Mouse (Mus musculus) CH12F3 (cell line): ENCODE measurements around the gene Cyb5rl.
"Not testable (repeated sequence)": the region's sequence is repeated elsewhere in the genome, so short reads cannot be mapped to it uniquely, and the experiment has no call there.

Experiments
- in situ Hi-C: fragments of 300-500 bp; cut with MboI; formaldehyde crosslinking; loops from 2 replicates; pipeline ENCODE4 v1.14.3; 2020; ENCODE audit warnings: low sequenced_read_pairs

Cyb5rl gene

DNA sequence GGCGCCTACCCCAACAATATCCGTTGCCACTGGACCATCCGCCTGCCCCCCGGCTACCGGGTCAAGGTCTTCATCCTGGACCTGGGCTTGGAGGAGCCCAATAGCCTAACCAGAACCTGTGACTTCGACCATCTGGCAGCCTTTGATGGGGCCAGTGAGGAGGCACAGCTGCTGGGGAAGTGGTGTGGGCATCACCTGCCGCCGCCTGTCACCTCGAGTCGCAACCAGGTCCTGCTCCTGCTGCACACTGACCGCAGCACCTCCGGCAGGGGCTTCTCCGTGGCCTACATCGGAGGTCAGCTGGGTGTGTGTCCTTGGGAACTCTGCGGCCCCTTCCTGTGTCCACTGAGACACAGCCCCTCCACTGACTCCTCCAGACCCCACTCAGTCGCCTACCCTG is 40.0 kb downstream of the Cyb5rl start:
- in situ Hi-C loops: no loop called here

DNA sequence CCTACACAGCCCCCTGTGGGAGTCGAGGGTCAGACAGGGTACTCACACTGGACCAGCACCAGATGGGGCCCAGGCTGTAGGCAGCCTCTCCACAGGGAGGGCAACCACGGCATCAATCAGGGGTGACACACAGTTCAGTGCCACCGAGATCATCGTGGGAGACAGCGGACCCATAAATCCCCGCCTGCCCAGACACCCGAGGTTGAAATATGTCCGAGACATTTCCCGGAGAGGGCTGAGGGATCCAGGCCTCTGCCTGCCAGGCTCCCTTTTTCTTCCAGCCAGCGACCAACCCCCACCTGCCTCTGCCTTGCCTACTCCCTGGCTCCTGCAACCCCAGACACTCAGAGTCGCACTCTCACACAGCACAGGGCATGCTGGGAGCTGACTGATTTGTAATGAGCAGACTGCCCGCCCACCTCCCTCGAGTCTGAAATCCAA is 41.5 kb downstream of the Cyb5rl start:
- in situ Hi-C loops: no loop called here

DNA sequence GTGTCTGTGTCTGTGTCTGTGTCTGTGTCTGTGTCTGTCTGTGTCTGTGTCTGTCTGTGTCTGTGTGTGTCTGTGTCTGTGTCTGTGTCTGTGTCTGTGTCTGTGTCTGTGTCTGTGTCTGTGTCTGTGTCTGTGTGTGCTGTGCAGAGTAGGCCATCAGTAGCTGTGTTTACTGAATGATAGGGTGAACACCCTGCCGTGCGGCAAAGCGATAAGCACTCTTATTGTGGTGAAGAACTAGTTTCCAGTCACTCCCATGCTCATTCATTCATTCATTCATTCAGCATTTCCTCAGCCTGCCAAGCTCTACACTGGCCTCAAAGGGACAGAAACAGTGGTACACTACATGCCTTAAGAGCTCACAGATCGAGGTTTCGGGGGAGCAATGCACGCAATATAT is 42.4 kb downstream of the Cyb5rl start:
- in situ Hi-C loops: not testable (repeated sequence)

DNA sequence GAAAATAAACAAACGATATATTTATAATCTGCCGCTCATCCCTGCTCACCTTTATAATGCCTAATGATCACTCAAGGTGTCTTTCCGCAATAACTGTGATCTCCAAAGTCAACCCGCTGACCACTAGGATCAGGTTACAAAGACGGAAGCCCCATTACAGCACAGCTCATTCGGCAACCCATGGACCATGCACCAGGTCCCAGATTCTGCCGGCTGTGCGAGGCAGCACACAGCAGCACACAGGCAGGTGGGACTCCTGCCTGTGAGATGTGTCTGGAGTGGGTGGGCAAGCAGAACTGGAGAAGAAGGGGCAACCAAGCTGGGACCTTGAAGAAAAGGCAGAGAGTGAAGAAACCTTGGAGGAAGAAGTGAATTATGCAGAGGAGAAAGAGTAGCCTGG is 47.5 kb downstream of the Cyb5rl start:
- in situ Hi-C loops: no loop called here

DNA sequence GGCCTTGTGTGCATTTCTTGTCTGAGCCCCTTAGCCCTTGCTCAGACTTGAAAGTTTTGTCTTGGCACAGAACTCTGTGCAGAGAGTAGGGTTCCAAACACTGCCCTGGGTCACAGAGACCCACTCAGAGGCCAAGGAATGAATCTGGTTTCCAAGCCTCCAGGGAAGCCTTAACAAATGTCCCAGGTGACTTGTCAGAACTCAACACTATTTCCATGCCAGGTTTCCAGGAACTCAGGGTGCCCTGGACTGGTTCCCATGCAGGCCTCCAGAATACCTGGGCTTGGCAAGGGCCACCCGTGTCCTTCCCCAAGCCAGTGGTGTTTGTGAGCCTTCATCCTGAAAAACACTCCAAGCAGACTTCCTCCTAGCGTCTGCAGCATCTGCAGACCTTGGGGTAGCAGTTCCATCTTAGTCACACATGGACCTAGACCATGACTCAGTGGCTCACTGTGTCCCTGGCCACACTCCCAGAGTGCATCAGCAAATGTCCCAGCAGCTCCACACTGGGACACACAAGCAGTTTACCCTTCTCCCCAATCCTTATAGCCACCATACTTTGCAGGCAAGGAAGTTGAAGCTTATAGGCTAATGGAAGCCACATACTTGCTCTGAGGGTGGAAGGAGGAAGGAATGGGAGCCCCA is 51.1 kb downstream of the Cyb5rl start:
- in situ Hi-C loops: no loop called here

DNA sequence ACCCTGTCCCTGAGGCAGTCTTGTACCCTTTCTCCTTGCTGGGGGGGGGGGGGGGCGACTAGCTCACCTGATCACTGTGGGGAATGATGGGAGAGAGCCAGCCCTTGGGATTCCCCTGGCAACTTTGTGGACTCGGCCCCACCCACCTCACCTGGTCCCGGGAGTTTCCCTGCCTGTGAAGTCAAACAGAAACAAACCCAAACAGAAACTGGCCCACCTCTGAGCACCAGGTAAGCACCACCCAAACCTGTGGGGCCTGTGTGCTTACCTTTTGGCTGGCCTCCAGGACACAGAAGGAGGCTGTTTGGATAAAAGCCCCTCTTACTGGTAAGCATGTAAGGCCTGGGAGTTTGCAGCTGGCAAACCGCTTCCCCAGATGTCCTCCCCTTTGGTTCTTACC is 52.3 kb downstream of the Cyb5rl start:
- in situ Hi-C loops: no loop called here

DNA sequence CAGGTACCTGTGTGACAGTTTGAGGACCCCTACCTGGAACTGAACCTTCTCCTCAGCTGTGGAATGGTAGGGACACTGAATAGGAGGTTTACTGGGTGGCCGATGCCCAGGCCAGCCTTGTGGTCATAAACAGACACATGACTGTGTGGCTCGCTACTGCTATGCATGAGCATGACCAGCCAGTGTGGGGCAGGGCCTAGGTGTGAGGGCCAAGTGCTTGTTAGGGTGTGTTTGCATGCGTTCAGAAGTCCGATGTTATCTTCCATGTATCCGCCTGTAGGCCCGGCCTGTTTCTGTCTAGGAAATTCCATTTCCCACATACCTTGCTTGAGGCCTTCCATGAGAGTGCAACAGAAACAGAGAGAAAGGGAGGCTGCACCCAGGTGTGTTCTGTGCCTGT is 53.9 kb downstream of the Cyb5rl start:
- in situ Hi-C loops: no loop called here

DNA sequence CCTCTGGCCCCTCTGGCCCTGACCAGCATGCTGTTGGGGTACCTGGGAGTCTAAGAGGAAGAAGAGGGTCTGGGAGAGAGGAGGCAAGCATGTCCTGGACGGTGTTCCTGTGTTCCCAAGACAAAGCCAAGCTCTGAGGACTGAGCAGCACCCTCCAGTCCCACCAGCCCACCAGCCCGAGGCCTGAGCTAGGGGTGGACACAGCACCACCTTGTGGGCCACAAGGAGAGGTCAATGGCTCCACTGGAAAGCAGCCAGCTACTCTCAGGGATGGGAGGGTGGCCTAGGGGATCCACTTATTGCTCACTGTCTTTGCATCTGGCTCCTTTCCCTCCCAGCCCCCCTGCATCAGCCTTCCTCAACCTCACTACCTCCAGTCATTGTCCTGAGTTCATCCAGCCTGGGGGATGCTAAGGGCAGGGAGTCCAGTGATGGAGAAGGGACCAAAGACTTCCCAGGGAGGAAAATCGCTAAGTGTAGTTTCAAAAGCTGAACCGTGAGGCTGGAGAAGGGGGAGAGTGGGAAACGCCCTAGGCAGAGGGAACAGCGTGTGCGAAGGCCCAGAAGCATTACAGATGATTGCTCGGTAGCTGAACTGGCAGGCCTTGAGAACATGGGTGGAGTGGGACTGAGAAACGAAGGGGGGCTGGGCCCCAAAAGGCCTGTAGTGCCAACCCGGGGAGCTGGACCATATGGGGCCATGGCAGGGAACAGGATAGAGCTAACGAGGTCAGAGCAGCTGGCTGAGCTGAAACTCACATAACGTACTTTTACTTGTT is 54.6 kb downstream of the Cyb5rl start:
- in situ Hi-C loops: no loop called here

DNA sequence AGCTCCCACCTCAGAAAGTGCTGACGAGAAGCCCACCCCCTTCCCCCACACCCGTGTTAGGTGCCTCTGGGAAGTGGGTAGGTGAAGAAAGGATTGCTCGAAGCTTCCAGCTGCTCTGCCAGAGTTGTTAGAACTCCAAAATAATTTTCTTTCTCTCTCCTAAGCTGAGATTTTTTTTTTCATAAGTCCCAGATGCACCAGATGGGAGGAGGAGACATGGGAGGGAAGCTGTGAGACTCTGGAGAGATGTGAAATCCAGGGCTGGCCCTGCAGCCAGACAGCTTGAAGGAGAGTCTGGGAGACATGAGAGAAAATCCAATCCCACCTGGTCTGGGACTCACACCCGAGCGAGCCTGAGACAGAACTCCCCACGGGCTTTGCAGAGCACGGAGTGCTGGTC is 57.6 kb downstream of the Cyb5rl start:
- in situ Hi-C loops: no loop called here

DNA sequence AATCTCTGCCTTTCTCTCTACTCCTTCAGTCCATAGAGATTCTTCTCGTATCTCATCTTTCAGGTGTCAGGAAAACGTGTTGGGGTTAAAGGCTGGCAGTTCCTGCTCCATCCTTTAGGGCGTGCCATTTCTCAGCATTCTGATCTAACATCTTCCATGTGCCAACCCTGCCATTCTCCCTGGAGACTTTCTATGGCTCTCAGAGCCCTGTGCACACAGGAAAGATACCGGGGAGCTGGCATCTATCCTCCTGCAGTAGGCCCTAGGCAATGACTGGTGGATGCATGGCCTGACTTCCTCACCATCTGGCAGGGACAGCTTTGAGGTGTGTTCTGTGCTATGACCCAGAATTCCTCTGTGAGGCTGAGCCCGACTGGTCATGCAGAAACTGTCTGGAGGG is 58.3 kb downstream of the Cyb5rl start:
- in situ Hi-C loops: no loop called here

DNA sequence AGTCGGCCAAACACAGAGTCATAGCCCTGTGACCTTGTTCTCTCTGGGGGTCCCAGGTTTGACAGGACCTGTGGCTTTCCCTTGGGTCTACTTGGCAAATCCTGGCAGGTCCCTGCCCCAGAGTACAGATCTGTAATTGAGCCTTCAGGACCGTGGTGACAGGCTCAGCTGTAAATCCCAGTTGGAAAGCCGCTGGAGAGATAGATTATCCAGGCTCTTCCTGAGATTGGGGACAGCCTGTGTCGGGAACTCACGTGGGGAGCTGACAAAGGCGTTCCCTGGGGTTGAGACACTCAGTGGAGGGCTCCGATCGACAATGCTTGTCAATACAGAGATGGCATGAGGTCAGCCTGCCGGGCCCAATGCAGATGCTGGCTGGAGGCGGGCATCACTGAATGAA is 59.6 kb downstream of the Cyb5rl start:
- in situ Hi-C loops: no loop called here

DNA sequence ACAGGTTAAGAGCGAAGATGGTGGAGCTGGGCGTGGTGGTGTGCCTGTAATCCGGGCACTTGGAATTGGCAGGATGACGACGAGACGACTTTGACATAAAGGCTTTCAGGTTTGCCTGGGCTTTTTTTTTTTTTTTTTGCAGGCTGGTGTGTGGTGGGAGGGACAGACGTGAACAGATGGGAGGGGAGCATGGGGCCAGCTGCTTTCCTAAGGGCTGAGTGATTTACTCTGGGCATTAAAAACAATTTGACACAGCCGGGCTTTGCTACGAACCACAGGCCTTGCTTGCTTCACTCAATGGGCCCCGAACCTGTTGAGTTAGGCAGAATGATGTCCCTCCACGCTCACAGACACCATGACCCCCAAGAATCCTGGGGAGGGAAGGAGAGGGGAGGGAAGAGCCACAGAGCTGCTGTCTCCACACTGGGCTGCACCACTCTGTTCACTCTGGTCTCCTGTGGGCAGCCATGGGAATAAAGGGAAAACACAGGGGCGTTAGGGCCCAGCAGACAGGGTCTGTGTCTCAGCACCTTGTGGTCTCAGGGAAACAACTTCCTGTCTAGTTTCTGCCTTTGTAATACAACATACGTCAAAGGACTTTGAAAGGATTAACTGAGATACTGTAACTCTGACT is 60.2 kb downstream of the Cyb5rl start:
- in situ Hi-C loops: no loop called here

DNA sequence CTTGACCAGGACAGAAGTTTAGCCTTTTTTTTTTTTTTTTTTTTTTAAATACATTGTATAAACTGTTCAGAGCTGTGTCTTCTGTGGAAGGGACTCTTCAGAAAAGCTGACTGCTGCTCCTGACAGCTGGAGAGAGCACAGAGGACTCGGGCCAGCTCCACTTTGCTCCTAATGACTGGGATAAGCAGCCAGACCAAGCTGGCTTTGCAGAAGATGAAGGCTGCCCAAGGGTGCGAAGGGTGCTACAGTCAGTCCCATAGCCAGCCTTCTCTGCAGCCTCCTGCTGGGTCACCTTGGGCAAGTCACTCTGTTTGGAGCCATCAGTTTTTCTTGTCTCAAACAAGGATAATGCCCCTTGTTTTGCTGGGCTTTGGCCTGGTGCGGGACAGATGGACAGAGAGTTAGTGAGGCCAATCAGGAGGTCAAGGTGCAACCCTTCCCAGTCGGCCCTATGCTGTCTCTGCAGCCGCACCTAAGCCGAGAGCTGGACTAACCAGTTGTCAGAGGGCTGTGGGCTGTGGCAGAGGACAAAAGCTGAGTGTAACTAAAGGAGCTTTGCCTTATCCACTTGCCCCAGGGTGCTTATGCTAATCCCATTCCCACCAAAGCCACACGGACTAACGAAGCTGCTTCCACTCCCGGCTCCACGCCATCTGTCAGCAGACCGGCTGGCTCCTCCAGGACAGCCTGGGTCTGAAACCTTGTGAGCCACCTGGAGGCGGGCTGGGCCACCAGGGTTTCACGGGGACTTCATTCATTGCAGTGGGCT is 61.3 kb downstream of the Cyb5rl start:
- in situ Hi-C loops: no loop called here

DNA sequence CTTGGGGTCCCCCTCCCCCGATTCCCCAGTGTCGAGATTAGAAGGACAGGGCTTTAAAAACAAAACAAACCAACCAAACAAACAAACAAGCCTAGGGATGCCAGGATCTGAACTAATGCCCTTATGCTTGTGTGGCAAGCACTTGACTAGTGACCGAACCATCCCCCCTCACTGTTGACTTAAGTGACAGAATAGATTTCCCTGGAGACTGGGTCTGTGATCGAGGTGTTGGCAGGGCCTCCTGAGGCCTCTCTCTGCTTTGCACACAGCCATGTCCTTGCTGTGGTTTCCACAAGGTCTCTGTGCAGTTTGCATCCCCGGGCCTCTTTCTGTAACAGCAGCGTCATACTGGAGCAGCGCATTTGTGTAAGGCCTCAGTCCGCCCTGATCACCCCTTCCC is 62.6 kb downstream of the Cyb5rl start:
- in situ Hi-C loops: no loop called here

DNA sequence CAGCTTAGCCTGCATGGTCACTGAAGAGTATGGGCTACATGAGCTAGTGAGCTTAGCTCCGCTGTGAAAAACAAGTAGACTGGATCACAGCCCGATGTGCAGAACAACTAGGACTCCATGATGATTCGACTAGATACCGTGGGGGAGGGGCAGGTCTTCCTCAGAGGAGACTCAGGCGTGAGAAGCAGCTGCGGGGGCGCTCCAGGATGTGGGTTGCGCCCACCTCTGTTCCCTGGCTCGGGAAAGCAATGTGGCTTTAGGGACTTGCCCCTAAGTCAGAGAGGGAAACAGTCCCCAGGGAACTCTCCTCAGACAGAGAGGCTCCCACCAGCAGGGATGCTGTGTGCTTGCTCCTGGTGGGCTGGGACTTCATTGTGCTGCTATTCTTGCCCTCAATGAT is 63.7 kb downstream of the Cyb5rl start:
- in situ Hi-C loops: no loop called here

DNA sequence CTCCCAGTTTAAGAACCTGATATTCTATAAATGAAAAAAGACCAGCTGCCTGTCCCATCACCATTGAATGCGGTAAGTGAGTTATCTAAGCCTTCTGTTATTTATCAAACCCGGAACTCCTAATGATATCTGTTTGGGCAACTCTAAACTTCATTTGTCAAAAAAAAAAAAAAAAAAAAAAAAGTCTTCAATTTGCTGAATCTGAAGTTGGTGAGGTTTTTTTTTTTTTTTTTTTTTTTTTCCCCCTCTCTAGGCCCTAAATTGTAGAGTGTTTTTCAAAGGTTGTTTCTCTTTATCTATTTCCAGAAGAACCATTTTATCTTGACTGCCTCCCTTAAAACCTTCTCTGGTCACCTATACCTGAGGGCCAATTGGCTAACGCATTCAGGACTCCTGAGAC is 68.1 kb downstream of the Cyb5rl start:
- in situ Hi-C loops: no loop called here

DNA sequence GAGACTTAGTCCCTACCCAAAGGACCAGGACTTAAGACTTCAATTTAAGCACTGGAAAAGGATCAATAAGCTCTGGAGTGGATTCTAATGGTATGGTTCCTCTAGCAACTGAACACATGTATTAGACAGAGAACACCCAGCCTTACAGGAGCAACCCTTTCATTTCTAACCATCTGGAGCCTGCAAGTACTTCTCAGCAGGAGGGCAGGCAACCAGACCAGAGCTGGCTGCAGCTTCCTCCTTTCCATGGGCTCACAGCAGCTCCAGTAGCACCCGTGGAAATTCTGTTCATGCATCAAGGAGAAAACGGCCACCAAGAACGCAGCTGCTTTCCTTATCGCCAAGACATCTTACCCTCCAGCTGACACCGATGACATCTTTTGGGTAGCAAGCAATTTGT is 68.9 kb downstream of the Cyb5rl start:
- in situ Hi-C loops: no loop called here

DNA sequence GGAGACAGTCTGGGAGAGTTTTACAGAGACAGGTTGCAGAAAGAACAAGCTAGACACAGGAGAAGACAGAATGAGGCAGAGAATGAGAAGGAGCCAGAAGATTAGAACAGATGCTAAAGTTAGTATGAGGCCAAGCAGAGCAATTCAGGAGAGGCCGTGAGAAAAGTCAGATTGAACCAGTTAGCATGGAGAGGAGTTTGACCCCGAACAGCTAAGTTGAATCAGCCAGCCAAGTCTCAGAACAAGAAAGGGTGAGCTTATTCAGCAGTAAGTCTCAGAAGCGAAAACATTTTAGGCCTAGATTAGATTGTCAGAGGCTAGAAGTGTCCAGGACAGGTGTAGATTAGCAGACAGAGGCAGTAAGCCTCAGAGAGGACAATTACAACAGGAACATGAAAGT is 69.7 kb downstream of the Cyb5rl start:
- in situ Hi-C loops: no loop called here
